Mouse (Mus musculus): ENCODE measurements around the gene Lca5l. TPM values are rescaled to one million over a fixed set of nuclear protein-coding genes. Genes with fewer than 3 reads are reported as not detected.
A peak's percentile ranks its signal among the peaks of the same experiment; 100 is the strongest.
"Not testable (repeated sequence)": the region's sequence is repeated elsewhere in the genome, so short reads cannot be mapped to it uniquely, and the experiment has no call there.

Gene Lca5l
- total RNA-seq, 2 experiments from 2014 or later: 2.4 to 2.7 TPM

- peak in 1 of 2 experiments; percentile 51 for DNase-seq (ENCODE audit: low spot score in 2 of 2)
- peak; percentile 63 for TF ChIP-seq CTCF (conservative IDR thresholded peaks at IDR 0.05)
- H3K4me3 ChIP-seq: peak overlapping the region; percentile 64
- peak overlapping the region; percentile 72 for H3K27ac ChIP-seq
Observed at GRCm38 (mm10) chr16:96159091-96159731, 32.9 kb downstream of the Lca5l start.

- Histone ChIP-seq H3K27ac (peak overlapping the region; percentile 72), H3K4me3 (peak overlapping the region; percentile 64)
- DNase-seq (ENCODE audit: low spot score in 2 of 2): no peak
- no peak for TF ChIP-seq CTCF (conservative IDR thresholded peaks at IDR 0.05)
Observed at GRCm38 (mm10) chr16:96158511-96159080, 33.5 kb downstream of the Lca5l start.

- TF ChIP-seq CTCF (conservative IDR thresholded peaks at IDR 0.05): no peak
- Histone ChIP-seq H3K27ac (peak overlapping the region; percentile 56), H3K4me3 (no peak overlapping the region)
- peak; percentile 67 to 73 for DNase-seq (ENCODE audit: low spot score in 2 of 2)
Observed at GRCm38 (mm10) chr16:96157171-96157570, 34.9 kb downstream of the Lca5l start.

GRCm38 (mm10) chr16:96156019-96156418, 36.1 kb downstream of the Lca5l start:
- H3K27ac ChIP-seq: no peak overlapping the region
- peak; percentile 62 to 80 for DNase-seq (ENCODE audit: low spot score in 2 of 2)
- no peak for TF ChIP-seq CTCF (conservative IDR thresholded peaks at IDR 0.05)
- no peak overlapping the region for H3K4me3 ChIP-seq

- Histone ChIP-seq H3K4me3 (no peak overlapping the region), H3K27ac (no peak overlapping the region)
- TF ChIP-seq CTCF (conservative IDR thresholded peaks at IDR 0.05): no peak
- DNase-seq (ENCODE audit: low spot score in 2 of 2): no peak
Observed at GRCm38 (mm10) chr16:96154476-96154875, 37.6 kb downstream of the Lca5l start.

GRCm38 (mm10) chr16:96151551-96151950, 40.5 kb downstream of the Lca5l start:
- no peak overlapping the region for H3K27ac ChIP-seq
- peak in 1 of 2 experiments; percentile 69 for DNase-seq (ENCODE audit: low spot score in 2 of 2)
- H3K4me3 ChIP-seq: no peak overlapping the region
- TF ChIP-seq CTCF (conservative IDR thresholded peaks at IDR 0.05): peak; percentile 92

GRCm38 (mm10) chr16:96150995-96151394, 41.1 kb downstream of the Lca5l start:
- TF ChIP-seq CTCF (conservative IDR thresholded peaks at IDR 0.05): no peak
- no peak overlapping the region for H3K4me3 ChIP-seq
- H3K27ac ChIP-seq: no peak overlapping the region
- no peak for DNase-seq (ENCODE audit: low spot score in 2 of 2)

- no peak for TF ChIP-seq CTCF (conservative IDR thresholded peaks at IDR 0.05)
- Histone ChIP-seq H3K4me3 (no peak overlapping the region), H3K27ac (no peak overlapping the region)
- no peak for DNase-seq (ENCODE audit: low spot score in 2 of 2)
Observed at GRCm38 (mm10) chr16:96149311-96149710, 42.8 kb downstream of the Lca5l start.

- no peak for TF ChIP-seq CTCF (conservative IDR thresholded peaks at IDR 0.05)
- DNase-seq (ENCODE audit: low spot score in 2 of 2): no peak
- no peak overlapping the region for H3K27ac ChIP-seq
- no peak overlapping the region for H3K4me3 ChIP-seq
Observed at GRCm38 (mm10) chr16:96148834-96149233, 43.2 kb downstream of the Lca5l start.

GRCm38 (mm10) chr16:96145814-96146213, 46.3 kb downstream of the Lca5l start:
- TF ChIP-seq CTCF (conservative IDR thresholded peaks at IDR 0.05): no peak; the same call in 1 of the 2 replicates
- H3K27ac ChIP-seq: peak overlapping the region; percentile 82

DNA sequence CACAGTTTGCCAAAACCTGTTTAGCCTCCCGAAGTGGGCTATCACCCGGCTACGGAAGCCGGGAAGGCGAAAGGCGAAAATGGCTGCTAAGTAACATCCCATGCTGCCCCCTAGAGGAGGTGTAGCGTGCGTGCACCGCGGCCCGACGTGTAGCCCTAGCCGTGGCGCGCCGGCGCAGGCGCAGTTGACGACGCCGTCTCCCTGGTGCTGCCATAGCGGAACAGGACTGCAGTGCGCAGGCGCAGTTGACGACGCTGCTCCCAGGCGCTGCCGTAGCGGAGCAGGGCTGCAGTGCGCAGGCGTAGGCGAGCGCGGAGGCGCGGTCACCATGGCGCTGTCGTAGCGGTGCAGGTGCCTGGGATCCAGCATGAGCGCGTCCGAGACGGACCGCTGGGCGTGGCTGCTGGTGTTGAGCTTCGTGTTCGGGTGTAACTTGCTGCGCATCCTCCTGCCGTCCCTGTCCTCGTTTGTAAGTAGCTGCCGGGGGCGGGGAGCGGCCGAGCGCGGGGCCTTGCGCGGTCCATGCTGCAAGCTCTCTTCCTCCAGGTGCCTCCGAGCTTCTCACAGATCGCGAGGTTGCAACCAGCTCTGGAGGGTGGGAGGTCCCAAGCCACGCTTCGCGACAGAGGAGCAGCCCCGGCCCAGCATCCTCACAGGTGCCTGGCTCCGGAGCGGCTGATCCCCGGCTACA, 46.8 kb downstream of the Lca5l start, which contains the start of gene Wrb:
TSS of gene Wrb (plus strand) at position 298 of the 691 bp plus-strand sequence.
- Histone ChIP-seq H3K27ac (peak within 1 kb of the TSS; percentile 82), H3K4me3 (peak within 1 kb of the TSS; percentile 98)
- peak; percentile 99 to 100 for DNase-seq (ENCODE audit: low spot score in 2 of 2)
- TF ChIP-seq CTCF (conservative IDR thresholded peaks at IDR 0.05): peak; percentile 91

More at GRCm38 (mm10) chr16:96145814-96146213, 46.3 kb downstream of the Lca5l start:
- H3K4me3 ChIP-seq: peak overlapping the region; percentile 98
- no peak for DNase-seq (ENCODE audit: low spot score in 2 of 2)

DNA sequence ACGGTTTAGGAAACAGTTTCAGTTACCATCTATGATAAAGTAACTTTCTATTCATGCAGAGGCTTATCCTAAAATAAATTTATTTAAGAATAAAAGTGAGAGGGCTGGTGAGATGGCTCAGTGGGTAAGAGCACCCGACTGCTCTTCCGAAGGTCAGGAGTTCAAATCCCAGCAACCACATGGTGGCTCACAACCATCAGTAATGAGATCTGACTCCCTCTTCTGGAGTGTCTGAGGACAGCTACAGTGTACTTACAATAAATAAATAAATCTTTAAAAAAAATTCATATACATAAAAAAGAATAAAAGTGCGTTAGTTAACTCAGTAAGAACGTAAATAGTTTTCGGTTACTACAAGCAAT, 47.3 kb downstream of the Lca5l start:
- H3K4me3 ChIP-seq: peak overlapping the region; percentile 98
- H3K27ac ChIP-seq; DNase-seq (ENCODE audit: low spot score in 2 of 2): not testable (repeated sequence)

DNA sequence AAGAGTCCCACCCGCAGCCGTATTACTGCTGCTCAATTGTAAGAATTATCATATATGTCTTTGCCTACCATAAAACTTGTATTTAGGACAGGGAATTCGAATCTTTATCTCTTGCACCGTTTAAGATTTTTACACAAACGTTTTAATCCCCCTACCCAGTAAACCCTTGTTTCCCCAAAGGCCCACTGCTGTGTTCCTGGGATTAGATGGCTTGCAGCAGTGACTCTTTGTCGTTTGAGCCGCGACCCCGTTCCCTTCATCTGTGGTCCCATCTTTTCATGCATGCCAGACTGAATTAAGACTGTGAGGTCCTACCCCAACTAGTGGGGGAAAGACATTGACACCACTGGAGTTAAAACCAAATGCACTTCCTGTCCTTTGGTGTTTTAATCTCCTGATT, 63.6 kb downstream of the Lca5l start:
- Histone ChIP-seq H3K4me3 (peak overlapping the region; percentile 86), H3K27ac (peak overlapping the region; percentile 98)
- no peak for TF ChIP-seq CTCF (conservative IDR thresholded peaks at IDR 0.05)
- no peak for DNase-seq (ENCODE audit: low spot score in 2 of 2)
